Mouse (Mus musculus) stomach, adult 2 months (tissue): ENCODE data around the gene Bicdl1. TPM values are rescaled to one million over a fixed set of nuclear protein-coding genes. Genes with fewer than 3 reads are reported as not detected.

Source experiments
- polyA plus RNA-seq: library from polyadenylated mRNA; depleted of rRNA; stranded (reverse); fragments of >200 nt; gene quantifications from 2 replicates; pipeline ENCODE4 v1.2.3, GENCODE M21; 2012; rRNA removed

The Bicdl1 gene
- polyA plus RNA-seq: 29.1 and 31.4 TPM in 2 replicates

GRCm38 (mm10) chr5:115731001-115731731 lies at the start of gene Bicdl1:
Bicdl1 (minus strand) TSS chr5:115731621.

GRCm38 (mm10) chr5:115631505-115632357 lies 99.7 kb downstream of the Bicdl1 start, which contains the start of gene Rab35:
Rab35 (plus strand) TSS chr5:115631908.

Other genes starting within 250 kb of the Bicdl1 start
- gene Sirt4, start 246.9 kb downstream of the Bicdl1 start, polyA plus RNA-seq: 11.4 and 13.2 TPM in 2 replicates
- 48.3 and 55.4 TPM in 2 replicates for gene Pxn, start 224.9 kb downstream of the Bicdl1 start, polyA plus RNA-seq
- 1,163 and 1,311 TPM in 2 replicates for gene Rplp0, start 172.2 kb downstream of the Bicdl1 start, polyA plus RNA-seq
- 14.9 and 16.2 TPM in 2 replicates for gene Gcn1l1, start 166.4 kb downstream of the Bicdl1 start, polyA plus RNA-seq
- gene Rab35, start 99.7 kb downstream of the Bicdl1 start, polyA plus RNA-seq: 39.1 and 58.7 TPM in 2 replicates
- 2.3 and 2.4 TPM in 2 replicates for gene Cit, start 113.7 kb upstream of the Bicdl1 start, polyA plus RNA-seq